Mouse (Mus musculus) erythroblast, embryonic 14.5 days (primary cell): ENCODE data around the gene Mfsd1.

Source experiments
- GATA1 ChIP-seq: IDR thresholded peaks from 2 replicates; pipeline ENCODE4 v1.6.1; 2012; ENCODE audit warnings: low read length, inconsistent platforms, mixed read lengths
- TAL1 ChIP-seq: IDR thresholded peaks from 3 replicates; pipeline ENCODE4 v1.6.1; 2012; ENCODE audit warnings: low read length, inconsistent platforms, mixed read lengths

- TF ChIP-seq GATA1 (no peak), TAL1 (no peak)
These were observed 5.8 kb upstream of the Mfsd1 start for GRCm38 (mm10) chr3:67576724-67577123.
